Mouse (Mus musculus): ENCODE results near the gene Insig1. TPM values are rescaled to one million over a fixed set of nuclear protein-coding genes. Genes with fewer than 3 reads are reported as not detected.

Insig1 gene
- polyA plus RNA-seq, 1 experiment from 2014 or later: 44.3 TPM

GRCm38 (mm10) chr5:28040726-28041125 is 30.4 kb upstream of the Insig1 start:
- no peak overlapping the region for H3K4me3 ChIP-seq (replicated peaks; ENCODE audit: low read depth, low read length)
- DNase-seq (ENCODE audit: low spot score) (no peak), ATAC-seq (replicated peaks; ENCODE audit: low FRiP score, low read depth) (no peak)
- WGBS: 93% methylated on average over 3 of the region's 3 CpGs
- H3K27me3 ChIP-seq (ENCODE audit: insufficient read depth, low read length): no peaks in the 10 kb centered on the region
- no peak overlapping the region for H3K27ac ChIP-seq
- no peaks in the 10 kb centered on the region for H3K4me1 ChIP-seq (replicated peaks; ENCODE audit: insufficient read depth, low read length)
- H3K36me3 ChIP-seq (ENCODE audit: insufficient read depth, low read length): no peaks in the 10 kb centered on the region
- H3K4me2 ChIP-seq (ENCODE audit: low read length): no peak overlapping the region
- no peaks in the 10 kb centered on the region for H3K9me3 ChIP-seq (replicated peaks; ENCODE audit: low read length)
- H3K9ac ChIP-seq (ENCODE audit: low read depth, low read length): no peak overlapping the region
- no peak for TF ChIP-seq CTCF (IDR thresholded peaks at IDR 0.05; ENCODE audit: low read depth)

- no peaks in the 10 kb centered on the region for H3K36me3 ChIP-seq (ENCODE audit: insufficient read depth, low read length)
- H3K4me1 ChIP-seq (replicated peaks; ENCODE audit: insufficient read depth, low read length): no peaks in the 10 kb centered on the region
- ATAC-seq (replicated peaks; ENCODE audit: low FRiP score, low read depth) (no peak), DNase-seq (ENCODE audit: low spot score) (no peak)
- H3K27ac ChIP-seq: no peak overlapping the region
- no peak overlapping the region for H3K4me2 ChIP-seq (ENCODE audit: low read length)
- 97% methylated on average over 3 of the region's 3 CpGs for WGBS
- H3K27me3 ChIP-seq (ENCODE audit: insufficient read depth, low read length): no peaks in the 10 kb centered on the region
- no peak overlapping the region for H3K9ac ChIP-seq (ENCODE audit: low read depth, low read length)
- no peak for TF ChIP-seq CTCF (IDR thresholded peaks at IDR 0.05; ENCODE audit: low read depth)
- H3K4me3 ChIP-seq (replicated peaks; ENCODE audit: low read depth, low read length): no peak overlapping the region
- H3K9me3 ChIP-seq (replicated peaks; ENCODE audit: low read length): no peaks in the 10 kb centered on the region
Measured at GRCm38 (mm10) chr5:28042021-28042420, 29.1 kb upstream of the Insig1 start.

- no peaks in the 10 kb centered on the region for H3K36me3 ChIP-seq (ENCODE audit: insufficient read depth, low read length)
- no peak overlapping the region for H3K9ac ChIP-seq (ENCODE audit: low read depth, low read length)
- no peak for ATAC-seq (replicated peaks; ENCODE audit: low FRiP score, low read depth)
- H3K27me3 ChIP-seq (ENCODE audit: insufficient read depth, low read length): no peaks in the 10 kb centered on the region
- TF ChIP-seq CTCF (IDR thresholded peaks at IDR 0.05; ENCODE audit: low read depth): no peak
- WGBS: 58% methylated on average over 2 of the region's 2 CpGs
- H3K4me2 ChIP-seq (ENCODE audit: low read length): no peak overlapping the region
- no peak for DNase-seq (ENCODE audit: low spot score)
- H3K27ac ChIP-seq: no peak overlapping the region
- no peaks in the 10 kb centered on the region for H3K4me1 ChIP-seq (replicated peaks; ENCODE audit: insufficient read depth, low read length)
- H3K9me3 ChIP-seq (replicated peaks; ENCODE audit: low read length): no peaks in the 10 kb centered on the region
- H3K4me3 ChIP-seq (replicated peaks; ENCODE audit: low read depth, low read length): no peak overlapping the region
Measured at GRCm38 (mm10) chr5:28042779-28043178, 28.4 kb upstream of the Insig1 start.

GRCm38 (mm10) chr5:28043386-28043785 is 27.8 kb upstream of the Insig1 start:
- H3K27me3 ChIP-seq (ENCODE audit: insufficient read depth, low read length): no peaks in the 10 kb centered on the region
- H3K27ac ChIP-seq: no peak overlapping the region
- no peaks in the 10 kb centered on the region for H3K9me3 ChIP-seq (replicated peaks; ENCODE audit: low read length)
- DNase-seq (ENCODE audit: low spot score) (no peak), ATAC-seq (replicated peaks; ENCODE audit: low FRiP score, low read depth) (no peak)
- WGBS: 81% methylated on average over 5 of the region's 5 CpGs
- no peak overlapping the region for H3K4me3 ChIP-seq (replicated peaks; ENCODE audit: low read depth, low read length)
- H3K9ac ChIP-seq (ENCODE audit: low read depth, low read length): no peak overlapping the region
- TF ChIP-seq CTCF (IDR thresholded peaks at IDR 0.05; ENCODE audit: low read depth): no peak
- no peaks in the 10 kb centered on the region for H3K4me1 ChIP-seq (replicated peaks; ENCODE audit: insufficient read depth, low read length)
- H3K4me2 ChIP-seq (ENCODE audit: low read length): no peak overlapping the region
- no peaks in the 10 kb centered on the region for H3K36me3 ChIP-seq (ENCODE audit: insufficient read depth, low read length)

GRCm38 (mm10) chr5:28046966-28047365 is 24.2 kb upstream of the Insig1 start:
- no peak for TF ChIP-seq CTCF (IDR thresholded peaks at IDR 0.05; ENCODE audit: low read depth)
- Histone ChIP-seq H3K27ac (no peak overlapping the region), H3K36me3 (ENCODE audit: insufficient read depth, low read length) (no peaks in the 10 kb centered on the region), H3K4me2 (ENCODE audit: low read length) (no peak overlapping the region), H3K9ac (ENCODE audit: low read depth, low read length) (no peak overlapping the region), H3K4me1 (replicated peaks; ENCODE audit: insufficient read depth, low read length) (no peaks in the 10 kb centered on the region), H3K27me3 (ENCODE audit: insufficient read depth, low read length) (no peaks in the 10 kb centered on the region), H3K9me3 (replicated peaks; ENCODE audit: low read length) (no peaks in the 10 kb centered on the region), H3K4me3 (replicated peaks; ENCODE audit: low read depth, low read length) (no peak overlapping the region)
- WGBS: 75% methylated on average over 3 of the region's 3 CpGs
- no peak for ATAC-seq (replicated peaks; ENCODE audit: low FRiP score, low read depth)
- no peak for DNase-seq (ENCODE audit: low spot score)

GRCm38 (mm10) chr5:28047961-28048360 is 23.2 kb upstream of the Insig1 start:
- H3K9ac ChIP-seq (ENCODE audit: low read depth, low read length): no peak overlapping the region
- H3K27ac ChIP-seq: no peak overlapping the region
- DNase-seq (ENCODE audit: low spot score) (no peak), ATAC-seq (replicated peaks; ENCODE audit: low FRiP score, low read depth) (no peak)
- no peak overlapping the region for H3K4me3 ChIP-seq (replicated peaks; ENCODE audit: low read depth, low read length)
- no peaks in the 10 kb centered on the region for H3K9me3 ChIP-seq (replicated peaks; ENCODE audit: low read length)
- no peaks in the 10 kb centered on the region for H3K36me3 ChIP-seq (ENCODE audit: insufficient read depth, low read length)
- H3K4me2 ChIP-seq (ENCODE audit: low read length): no peak overlapping the region
- WGBS: 97% methylated on average over 1 of the region's 1 CpGs
- no peaks in the 10 kb centered on the region for H3K4me1 ChIP-seq (replicated peaks; ENCODE audit: insufficient read depth, low read length)
- H3K27me3 ChIP-seq (ENCODE audit: insufficient read depth, low read length): no peaks in the 10 kb centered on the region
- no peak for TF ChIP-seq CTCF (IDR thresholded peaks at IDR 0.05; ENCODE audit: low read depth)

- Histone ChIP-seq H3K4me3 (replicated peaks; ENCODE audit: low read depth, low read length) (no peak overlapping the region), H3K27me3 (ENCODE audit: insufficient read depth, low read length) (no peaks in the 10 kb centered on the region), H3K9me3 (replicated peaks; ENCODE audit: low read length) (no peaks in the 10 kb centered on the region), H3K4me1 (replicated peaks; ENCODE audit: insufficient read depth, low read length) (no peaks in the 10 kb centered on the region), H3K36me3 (ENCODE audit: insufficient read depth, low read length) (no peaks in the 10 kb centered on the region), H3K4me2 (ENCODE audit: low read length) (no peak overlapping the region), H3K9ac (ENCODE audit: low read depth, low read length) (no peak overlapping the region), H3K27ac (no peak overlapping the region)
- 72% methylated on average over 2 of the region's 2 CpGs for WGBS
- ATAC-seq (replicated peaks; ENCODE audit: low FRiP score, low read depth): peak; percentile 94
- no peak for DNase-seq (ENCODE audit: low spot score)
- no peak for TF ChIP-seq CTCF (IDR thresholded peaks at IDR 0.05; ENCODE audit: low read depth)
Measured at GRCm38 (mm10) chr5:28055450-28055849, 15.7 kb upstream of the Insig1 start.

Data from kidney, postnatal 0 days (tissue).